Mouse (Mus musculus) limb, embryonic 11.5 days (tissue): ENCODE results near the gene Crhr1. TPM values are rescaled to one million over a fixed set of nuclear protein-coding genes. Genes with fewer than 3 reads are reported as not detected.

ENCODE experiments used
- ATAC-seq: fragments of 200-750 bp; cut with Nextera tagmentation; 2 replicates; pipeline ENCODE4 v1.8.0; 2017; ENCODE audit warnings: low read depth; ENCODE audit not compliant: insufficient number of reproducible peaks, low FRiP score, low TSS enrichment
- DNase-seq: peaks from one replicate; pipeline ENCODE4 v3.0.0-alpha.2; 2015; ENCODE audit warnings: low spot score
- H3K27ac ChIP-seq: fragments of 300-500 bp; sonication (generic); replicated peaks from 2 replicates; pipeline ENCODE4 v1.5.1; 2014; ENCODE audit warnings: low read depth, mild to moderate bottlenecking, low read length
- H3K27me3 ChIP-seq: fragments of 300-500 bp; sonication (generic); 2 replicates; pipeline ENCODE4 v1.6.1; 2014; ENCODE audit warnings: mild to moderate bottlenecking, low read length, mixed read lengths; ENCODE audit not compliant: control insufficient read depth, insufficient read depth
- H3K36me3 ChIP-seq: fragments of 300-500 bp; sonication (generic); 2 replicates; pipeline ENCODE4 v1.6.1; 2014; ENCODE audit warnings: mild to moderate bottlenecking, low read length, moderate library complexity, mixed read lengths; ENCODE audit not compliant: control insufficient read depth, insufficient read depth
- H3K4me1 ChIP-seq: fragments of 300-500 bp; sonication (generic); 2 replicates; pipeline ENCODE4 v1.6.1; 2014; ENCODE audit warnings: low read length, mixed read lengths; ENCODE audit not compliant: control insufficient read depth, insufficient read depth
- H3K4me2 ChIP-seq: fragments of 300-500 bp; sonication (generic); 2 replicates; pipeline ENCODE4 v1.6.1; 2014; ENCODE audit warnings: low read depth, mild to moderate bottlenecking, moderate library complexity; ENCODE audit not compliant: severe bottlenecking
- H3K4me3 ChIP-seq: fragments of 300-500 bp; sonication (generic); 2 replicates; pipeline ENCODE4 v1.5.1; 2014; ENCODE audit warnings: low read depth, low read length
- H3K9ac ChIP-seq: fragments of 300-500 bp; sonication (generic); 2 replicates; pipeline ENCODE4 v1.6.1; 2014; ENCODE audit warnings: mild to moderate bottlenecking, low read length
- H3K9me3 ChIP-seq: fragments of 300-500 bp; sonication (generic); 2 replicates; pipeline ENCODE4 v1.6.1; 2016; ENCODE audit warnings: low read length; ENCODE audit not compliant: control insufficient read depth
- WGBS: fragments of 180-500 bp; shearing (Covaris S2); extraction: QIAGEN DNeasy Blood & Tissue Kit; methylation state at CpG from one replicate; pipeline ENCODE4 v1.1.7; 2014; 5-methylcytosine and 5-hydroxymethylcytosine counted together
- polyA plus RNA-seq: library from polyadenylated mRNA; unstranded; fragments of >200 nt; fragmentation: Nextera tagmentation; extraction: Ambion mirVana; gene quantifications from 2 replicates; pipeline ENCODE4 v1.2.1, GENCODE M21; 2014

The Crhr1 gene
- polyA plus RNA-seq, 1 experiment from 2014 or later, result 0.37 TPM

DNA sequence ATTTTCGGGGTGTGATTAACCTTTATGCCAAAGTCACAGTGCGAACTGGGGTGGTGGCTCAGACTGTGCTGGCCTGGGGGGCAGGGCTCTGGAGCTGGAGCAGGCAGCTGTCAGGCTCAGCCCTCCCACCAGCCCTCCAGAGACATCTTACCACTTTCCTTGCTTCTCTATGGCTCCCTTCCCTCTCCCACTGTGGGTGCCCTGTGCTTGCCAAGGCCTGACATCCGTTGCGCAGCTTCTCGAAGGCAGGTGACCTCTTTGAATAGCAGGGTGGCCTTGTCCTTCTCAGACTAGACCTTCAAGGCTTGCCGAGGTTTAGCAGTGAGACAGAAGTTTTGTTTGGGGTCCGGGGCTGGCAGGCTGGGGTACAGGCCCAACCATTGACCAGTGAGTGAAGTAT is 16.1 kb downstream of the Crhr1 start:
- Histone ChIP-seq H3K9me3 (no peaks in the 10 kb centered on the region; the same call in 1 of the 2 replicates), H3K4me3 (no peak overlapping the region), H3K4me2 (no peak overlapping the region), H3K27me3 (no peaks in the 10 kb centered on the region), H3K27ac (no peak overlapping the region), H3K4me1 (no peaks in the 10 kb centered on the region), H3K9ac (no peak overlapping the region), H3K36me3 (no peaks in the 10 kb centered on the region)
- WGBS, result 73% methylated on average over 7 of the region's 7 CpGs
- DNase-seq, result no peak
- ATAC-seq, result no peak

DNA sequence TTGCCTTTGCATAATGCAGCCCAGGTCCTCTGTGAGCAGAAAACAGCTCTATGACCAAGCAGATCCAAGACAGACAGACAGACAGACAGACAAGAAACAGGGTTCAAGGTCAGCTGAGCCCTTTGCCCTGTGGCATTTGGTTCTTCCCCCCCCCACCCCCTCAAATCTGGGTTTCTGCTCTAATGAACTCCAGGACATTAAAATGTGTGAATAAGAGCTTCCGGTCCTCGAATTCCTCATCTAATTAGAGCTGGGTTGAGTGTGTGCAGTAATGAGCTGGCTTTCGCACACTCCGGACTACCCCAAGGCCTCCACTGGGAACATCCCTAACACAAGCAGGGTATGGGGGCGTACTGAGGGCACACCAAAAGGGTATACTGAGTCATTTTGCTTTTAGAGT is 18.3 kb downstream of the Crhr1 start:
- Histone ChIP-seq H3K9me3 (no peaks in the 10 kb centered on the region), H3K4me2 (no peak overlapping the region), H3K9ac (no peak overlapping the region), H3K36me3 (no peaks in the 10 kb centered on the region), H3K27ac (no peak overlapping the region), H3K4me1 (no peaks in the 10 kb centered on the region), H3K4me3 (no peak overlapping the region), H3K27me3 (no peaks in the 10 kb centered on the region)
- ATAC-seq, result no peak
- no peak for DNase-seq
- WGBS, result 53% methylated on average over 5 of the region's 5 CpGs

- Histone ChIP-seq H3K36me3 (no peaks in the 10 kb centered on the region), H3K4me3 (no peak overlapping the region), H3K27ac (no peak overlapping the region), H3K4me1 (no peaks in the 10 kb centered on the region), H3K9ac (no peak overlapping the region), H3K9me3 (no peaks in the 10 kb centered on the region), H3K4me2 (no peak overlapping the region), H3K27me3 (0 out of 2 replicates have a peak, but pooled peaks cover 2% of the 10 kb centered on the region)
- ATAC-seq (no peak), DNase-seq (no peak)
- 59% methylated on average over 4 of the region's 4 CpGs for WGBS
These were observed 21.7 kb downstream of the Crhr1 start for GRCm38 (mm10) chr11:104154332-104154731.

DNA sequence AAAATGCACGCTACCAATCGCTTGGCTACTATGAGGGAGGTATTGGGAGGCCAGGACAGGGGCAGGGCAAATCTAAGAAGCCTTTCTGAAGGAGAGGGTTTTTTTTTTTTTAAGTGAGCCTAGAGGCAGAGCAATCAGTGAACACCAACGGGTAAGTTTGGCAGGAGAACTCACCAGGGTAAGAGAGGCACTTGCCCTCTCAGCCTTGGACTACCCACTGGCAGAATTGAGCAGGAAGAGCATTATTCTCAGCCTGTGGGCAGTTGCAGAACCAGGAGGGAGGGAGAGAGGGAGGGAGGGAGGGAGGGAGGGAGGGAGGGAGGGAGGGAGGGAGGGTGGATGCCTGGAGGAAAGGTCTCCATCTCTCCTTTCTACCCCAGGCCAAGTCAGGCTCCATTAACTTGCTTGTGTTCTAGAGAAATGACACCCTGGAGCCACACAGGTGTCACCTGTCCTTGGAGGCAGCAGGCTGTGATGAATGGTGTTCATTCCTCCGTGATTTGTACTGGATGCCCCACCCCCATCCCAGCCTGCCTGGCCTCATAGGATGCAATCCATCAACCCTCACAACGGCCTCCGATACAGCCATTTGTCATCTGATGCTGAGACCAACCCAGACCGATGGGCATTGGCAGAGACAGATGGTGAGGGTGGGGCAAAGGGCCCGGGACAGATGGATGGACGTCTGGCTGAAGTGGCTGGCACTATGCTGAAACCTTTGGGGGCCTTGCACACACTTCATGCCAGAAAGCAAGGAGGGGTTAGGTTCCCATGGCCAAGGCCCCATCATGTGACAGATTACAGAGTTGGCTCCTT is 22.4 kb downstream of the Crhr1 start:
- H3K9me3 ChIP-seq, result no peaks in the 10 kb centered on the region
- H3K4me2 ChIP-seq, result no peak overlapping the region
- no peaks in the 10 kb centered on the region for H3K4me1 ChIP-seq
- 0 out of 2 replicates have a peak, but pooled peaks cover 2% of the 10 kb centered on the region for H3K27me3 ChIP-seq
- H3K36me3 ChIP-seq, result no peaks in the 10 kb centered on the region
- no peak overlapping the region for H3K9ac ChIP-seq
- DNase-seq, result no peak
- no peak overlapping the region for H3K4me3 ChIP-seq
- ATAC-seq, result no peak
- no peak overlapping the region for H3K27ac ChIP-seq
- 27% methylated on average over 9 of the region's 9 CpGs for WGBS

GRCm38 (mm10) chr11:104155899-104156298 is 23.2 kb downstream of the Crhr1 start:
- 0 out of 2 replicates have a peak, but pooled peaks cover 2% of the 10 kb centered on the region for H3K27me3 ChIP-seq
- H3K9me3 ChIP-seq, result no peaks in the 10 kb centered on the region
- no peak for DNase-seq
- no peaks in the 10 kb centered on the region for H3K36me3 ChIP-seq
- H3K4me2 ChIP-seq, result no peak overlapping the region
- no peak overlapping the region for H3K27ac ChIP-seq
- no peak for ATAC-seq
- H3K4me3 ChIP-seq, result no peak overlapping the region
- H3K4me1 ChIP-seq, result no peaks in the 10 kb centered on the region
- no peak overlapping the region for H3K9ac ChIP-seq

GRCm38 (mm10) chr11:104156391-104156790 is 23.7 kb downstream of the Crhr1 start:
- no peak overlapping the region for H3K4me3 ChIP-seq
- no peak overlapping the region for H3K9ac ChIP-seq
- H3K27me3 ChIP-seq, result 0 out of 2 replicates have a peak, but pooled peaks cover 2% of the 10 kb centered on the region
- H3K4me2 ChIP-seq, result no peak overlapping the region
- ATAC-seq, result no peak
- H3K4me1 ChIP-seq, result no peaks in the 10 kb centered on the region
- no peak for DNase-seq
- H3K36me3 ChIP-seq, result no peaks in the 10 kb centered on the region
- 63% methylated on average over 3 of the region's 3 CpGs for WGBS
- H3K27ac ChIP-seq, result no peak overlapping the region
- H3K9me3 ChIP-seq, result no peaks in the 10 kb centered on the region

DNA sequence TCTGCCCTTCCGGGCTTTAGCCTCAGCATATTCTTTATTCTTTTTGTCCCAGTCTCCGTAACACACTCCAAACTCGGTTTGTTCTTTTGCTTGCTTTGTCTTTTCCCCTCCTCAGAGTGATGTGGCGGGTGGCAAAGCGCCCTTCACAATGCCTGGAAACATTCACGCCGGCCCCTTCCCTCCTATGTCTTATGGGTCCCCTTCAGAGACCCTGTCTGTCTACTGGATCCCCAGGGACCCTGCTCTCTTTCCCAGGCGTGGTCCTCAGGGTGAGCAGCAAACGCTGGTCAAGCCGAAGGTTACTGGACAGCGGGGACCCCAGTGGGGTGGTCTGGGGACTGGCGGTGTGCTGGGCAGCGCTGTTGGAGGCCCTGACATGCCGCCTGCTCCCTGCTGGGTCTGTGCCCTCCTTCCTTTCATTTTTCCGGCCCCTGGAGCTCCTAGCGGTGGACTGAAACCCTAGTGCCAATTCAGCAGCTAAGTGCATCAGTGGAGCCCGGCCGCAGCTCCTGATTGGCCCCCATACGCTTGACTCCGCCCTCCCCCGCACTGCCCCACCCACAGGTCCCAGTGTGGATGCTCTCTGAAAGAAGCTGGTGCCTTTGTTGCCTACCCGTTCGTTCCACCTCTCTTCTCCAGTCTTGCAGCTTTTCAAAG is 25.1 kb downstream of the Crhr1 start:
- Histone ChIP-seq H3K9ac (no peak overlapping the region), H3K4me1 (no peaks in the 10 kb centered on the region), H3K27ac (no peak overlapping the region), H3K4me3 (peak overlapping the region; percentile 30), H3K9me3 (no peaks in the 10 kb centered on the region), H3K36me3 (no peaks in the 10 kb centered on the region), H3K4me2 (peak overlapping the region; percentile 69), H3K27me3 (0 out of 2 replicates have a peak, but pooled peaks cover 2% of the 10 kb centered on the region)
- 7% methylated on average over 23 of the region's 23 CpGs for WGBS
- ATAC-seq (peak; percentile 86), DNase-seq (peak; percentile 86)

DNA sequence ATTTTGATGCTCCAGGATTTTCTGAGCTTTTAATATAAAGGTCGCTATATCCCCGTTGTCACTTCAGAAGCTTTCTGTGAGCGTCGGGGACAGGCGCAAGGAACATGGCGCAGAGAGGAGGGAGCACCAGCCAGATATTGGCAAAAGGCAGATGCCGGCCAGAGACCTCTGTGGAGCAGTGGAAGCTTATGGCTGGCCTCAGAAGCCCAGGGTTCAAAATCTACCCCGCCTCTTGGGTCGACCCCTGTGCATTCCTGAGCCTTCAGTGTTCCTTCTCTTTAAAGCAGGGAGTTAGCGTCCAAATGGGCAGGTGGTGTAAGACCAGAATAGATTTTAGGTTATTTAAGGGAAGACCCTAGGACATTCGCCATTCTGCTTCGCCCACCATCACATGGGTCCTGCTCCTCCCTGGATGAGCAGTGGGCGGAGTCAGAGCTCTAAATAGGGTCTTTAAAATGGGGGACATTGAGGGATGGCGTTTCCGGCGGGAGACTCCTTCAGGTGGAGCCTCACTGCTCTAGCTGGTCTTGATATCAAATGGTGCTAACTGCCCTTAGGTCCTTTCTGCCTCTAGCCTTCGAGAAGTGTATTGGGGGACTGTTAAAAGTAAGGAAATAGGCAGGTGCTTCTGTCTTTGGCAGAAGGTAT is 25.7 kb downstream of the Crhr1 start:
- no peaks in the 10 kb centered on the region for H3K36me3 ChIP-seq
- WGBS, result 7% methylated on average over 17 of the region's 17 CpGs
- no peak overlapping the region for H3K27ac ChIP-seq
- ATAC-seq (no peak), DNase-seq (no peak)
- no peaks in the 10 kb centered on the region for H3K9me3 ChIP-seq
- no peak overlapping the region for H3K9ac ChIP-seq
- 0 out of 2 replicates have a peak, but pooled peaks cover 2% of the 10 kb centered on the region for H3K27me3 ChIP-seq
- H3K4me2 ChIP-seq, result peak overlapping the region; percentile 69
- H3K4me3 ChIP-seq, result peak overlapping the region; percentile 30
- no peaks in the 10 kb centered on the region for H3K4me1 ChIP-seq
